Mouse (Mus musculus) heart, postnatal 0 days (tissue): ENCODE data around the gene Gli2.

Experiments
- CTCF ChIP-seq: IDR thresholded peaks from 2 replicates; pipeline ENCODE4 v1.5.1; 2016; ENCODE audit warnings: antibody characterized with exemption, control low read depth, low read depth
- EP300 ChIP-seq: IDR thresholded peaks from 2 replicates; pipeline ENCODE4 v1.6.1; 2016; ENCODE audit warnings: antibody characterized with exemption, low read depth

GRCm38 (mm10) chr1:118912929-118913328 is 140.5 kb downstream of the Gli2 start:
- no peak for TF ChIP-seq CTCF
- TF ChIP-seq EP300, result no peak
